Mouse (Mus musculus): ENCODE measurements around the gene Npas3.

Gene Npas3

DNA sequence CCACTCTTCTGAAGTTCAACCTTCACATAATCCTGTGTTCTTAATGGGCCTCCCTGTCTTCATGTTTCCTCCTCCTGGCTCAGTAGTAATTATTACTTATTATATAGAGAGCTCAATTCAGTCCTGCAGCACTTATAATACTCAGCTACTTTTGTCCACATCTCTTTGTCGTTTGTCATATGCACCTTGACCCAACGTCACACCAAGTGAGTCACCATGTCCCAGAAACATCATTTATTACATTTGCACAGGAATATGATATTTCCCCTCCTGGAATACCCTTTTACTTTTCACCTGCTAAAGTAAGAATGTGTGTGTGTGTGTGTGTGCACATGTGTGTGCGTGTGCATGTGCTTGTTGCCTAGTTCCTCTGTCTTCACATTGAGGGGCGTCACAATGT, 161.2 kb downstream of the Npas3 start:
- no peak for DNase-seq (ENCODE audit: low spot score in 2 of 2)

- no peak for DNase-seq (ENCODE audit: low spot score in 2 of 2)
These were observed 162.2 kb downstream of the Npas3 start for GRCm38 (mm10) chr12:53410647-53411046.

GRCm38 (mm10) chr12:53416096-53416495, 167.6 kb downstream of the Npas3 start:
- DNase-seq (ENCODE audit: low spot score in 2 of 2): peak in 1 of 2 experiments; percentile 1

- no peak for DNase-seq (ENCODE audit: low spot score in 2 of 2)
These were observed 173.2 kb downstream of the Npas3 start for GRCm38 (mm10) chr12:53421701-53422100.

GRCm38 (mm10) chr12:53423631-53424030, 175.2 kb downstream of the Npas3 start:
- DNase-seq (ENCODE audit: low spot score in 2 of 2): no peak

DNA sequence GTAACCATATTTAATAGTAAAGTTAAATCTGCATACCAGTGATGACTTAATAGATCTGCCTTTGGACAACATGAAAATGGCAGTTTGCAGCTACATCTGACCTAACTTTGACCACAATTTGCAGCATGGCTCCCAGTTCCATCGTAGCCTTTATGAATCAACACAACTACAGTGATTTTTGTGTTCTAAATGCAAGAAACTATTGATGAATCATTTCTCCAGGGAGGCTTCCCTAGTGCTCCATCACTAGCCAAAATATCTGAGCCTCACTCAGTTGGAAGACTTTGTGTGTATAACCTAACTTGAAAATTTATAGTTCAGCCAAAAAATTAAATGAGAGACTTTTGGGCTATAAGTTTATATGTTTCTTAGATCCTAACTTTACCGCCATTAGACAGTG, 177.5 kb downstream of the Npas3 start:
- DNase-seq (ENCODE audit: low spot score in 2 of 2): no peak

- no peak for DNase-seq (ENCODE audit: low spot score in 2 of 2)
These were observed 178.7 kb downstream of the Npas3 start for GRCm38 (mm10) chr12:53427153-53427552.

DNA sequence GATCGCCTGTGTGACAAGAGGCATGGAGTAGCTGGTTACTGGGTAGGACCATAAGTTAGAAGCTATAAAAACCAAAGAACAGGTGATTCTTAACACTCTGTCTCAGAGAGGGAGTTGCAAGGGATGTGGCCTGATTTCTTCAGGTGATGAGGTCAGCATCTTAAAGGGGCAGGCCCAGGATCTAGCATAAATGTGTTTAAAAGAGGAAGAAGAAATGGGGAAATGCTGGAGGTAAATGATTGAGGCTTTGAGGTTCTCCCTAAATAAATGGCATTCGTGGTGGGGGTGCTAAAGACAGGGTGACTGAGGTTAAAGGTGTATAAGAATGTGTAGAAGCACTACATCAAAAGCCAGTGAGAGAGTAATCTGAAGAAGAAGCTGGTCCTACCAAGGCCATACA, 193.6 kb downstream of the Npas3 start:
- DNase-seq (ENCODE audit: low spot score in 2 of 2): no peak

GRCm38 (mm10) chr12:53447469-53447868, 199.0 kb downstream of the Npas3 start:
- no peak for DNase-seq (ENCODE audit: low spot score in 2 of 2)

DNA sequence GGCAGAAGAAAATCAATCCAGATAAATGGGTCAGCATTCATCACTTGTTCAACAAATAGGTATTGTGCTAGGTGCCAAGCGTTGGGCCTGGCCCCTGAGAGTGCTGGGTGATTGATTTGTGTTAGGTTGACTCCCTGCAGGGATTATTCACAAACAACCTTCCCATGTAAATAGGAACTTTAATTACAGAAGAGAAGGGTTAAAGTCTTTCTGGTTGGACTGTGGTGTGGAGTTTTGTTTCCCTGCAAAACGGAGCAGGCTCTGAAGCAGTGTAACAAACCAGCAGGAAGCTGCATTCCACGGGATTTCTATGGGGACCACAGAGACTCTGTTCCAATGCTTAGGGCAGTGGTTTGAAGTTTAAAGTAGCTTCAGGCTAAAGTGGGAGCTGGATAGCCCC, 199.6 kb downstream of the Npas3 start:
- no peak for DNase-seq (ENCODE audit: low spot score in 2 of 2)

DNA sequence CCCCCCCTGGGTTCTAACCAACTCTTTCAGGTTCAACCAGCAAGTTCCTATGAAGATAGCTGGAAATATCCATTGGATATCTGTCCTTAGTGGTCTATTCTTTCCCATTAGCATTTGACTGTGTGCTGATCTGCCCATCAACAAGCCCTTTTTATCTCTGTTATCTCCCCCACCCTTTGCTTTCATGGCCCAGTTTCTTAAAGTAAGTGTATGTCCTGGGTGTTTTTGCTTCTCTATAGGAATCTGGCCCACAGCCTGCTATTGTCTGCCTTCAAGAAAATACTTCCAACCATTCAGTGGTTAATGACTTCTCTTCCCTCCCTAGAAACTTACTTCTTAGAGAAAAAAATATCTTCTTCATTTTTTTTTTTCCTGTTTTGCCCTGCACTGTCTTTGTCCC, 219.1 kb downstream of the Npas3 start:
- DNase-seq (ENCODE audit: low spot score in 2 of 2): no peak

DNA sequence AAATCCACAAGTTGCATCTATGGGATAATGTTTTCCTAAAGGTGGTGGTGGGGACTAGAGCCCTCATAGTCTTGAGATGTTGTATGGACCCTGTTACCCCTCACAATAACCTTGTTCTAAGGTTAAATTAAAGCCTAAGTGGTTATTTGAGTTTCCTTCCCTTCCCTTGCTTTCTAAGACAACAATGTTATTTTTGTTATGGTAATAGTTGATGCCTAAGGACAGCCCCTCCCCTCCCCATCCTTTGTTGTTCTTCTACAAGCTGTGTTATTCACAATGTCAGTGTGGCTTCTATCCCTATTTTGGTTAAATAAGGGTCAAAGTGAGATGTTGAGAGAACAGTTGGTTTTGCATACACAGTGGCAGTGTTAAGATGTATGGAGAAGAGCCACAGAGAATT, 226.0 kb downstream of the Npas3 start:
- no peak for DNase-seq (ENCODE audit: low spot score in 2 of 2)

- no peak for DNase-seq (ENCODE audit: low spot score in 2 of 2)
These were observed 236.4 kb downstream of the Npas3 start for GRCm38 (mm10) chr12:53484924-53485323.

DNA sequence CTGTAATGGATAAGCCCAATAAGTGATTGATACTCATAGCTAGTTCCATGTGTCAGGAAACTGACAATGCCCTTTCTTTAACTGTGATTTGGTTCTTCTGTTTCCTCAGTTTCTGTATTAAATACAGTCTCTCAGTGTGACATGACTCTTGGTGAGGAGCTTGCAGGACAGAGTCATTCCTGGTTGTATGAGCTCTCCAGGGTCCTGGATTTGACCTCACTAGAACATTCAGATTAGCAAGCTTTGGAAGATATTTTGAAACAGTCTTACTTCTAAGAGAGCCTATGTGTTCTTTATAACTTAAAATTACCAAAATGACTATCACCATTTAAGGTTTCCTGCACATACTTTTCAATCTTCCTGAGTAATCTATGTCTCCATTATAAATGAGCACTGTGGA, 247.9 kb downstream of the Npas3 start:
- no peak for DNase-seq (ENCODE audit: low spot score in 2 of 2)

DNA sequence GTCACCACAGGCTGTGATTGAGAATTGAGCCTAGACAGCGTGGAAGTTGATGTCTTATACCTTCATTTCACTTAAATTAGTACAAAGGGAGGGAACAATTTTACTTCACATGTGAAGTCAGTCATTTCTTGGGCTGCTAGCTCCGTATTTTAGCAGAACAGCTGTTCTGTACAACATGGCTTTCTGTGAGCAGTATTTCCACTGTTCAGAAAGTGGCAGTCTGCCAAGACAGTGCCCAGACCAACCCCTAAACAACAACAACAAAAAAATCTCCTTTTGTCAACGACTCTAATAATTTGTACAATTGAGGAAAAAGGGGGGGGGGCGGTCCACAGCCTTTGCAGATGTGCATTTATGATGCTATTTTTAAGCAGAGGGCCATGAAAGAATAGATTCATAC, 266.4 kb downstream of the Npas3 start:
- no peak for DNase-seq (ENCODE audit: low spot score in 2 of 2)

DNA sequence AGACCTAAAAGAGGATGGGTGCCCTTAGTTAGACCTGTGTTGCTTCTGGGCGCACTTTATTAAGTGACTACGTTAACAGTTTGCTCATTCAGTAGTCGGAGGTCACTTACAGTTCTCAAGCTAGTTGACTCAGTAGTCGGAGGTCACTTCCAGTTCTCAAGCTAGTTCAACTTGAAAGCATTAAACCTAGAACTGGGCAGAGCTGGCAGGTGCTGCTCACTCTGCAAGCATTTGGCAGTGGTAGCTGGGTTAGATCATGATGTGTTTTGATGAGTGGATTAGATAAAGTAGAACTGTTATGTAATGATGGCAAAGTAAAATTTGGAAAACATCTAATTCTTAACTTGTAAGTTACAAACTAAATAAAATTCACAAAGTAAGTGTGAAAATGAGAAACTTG, 271.1 kb downstream of the Npas3 start:
- no peak for DNase-seq (ENCODE audit: low spot score in 2 of 2)

GRCm38 (mm10) chr12:53522631-53523030, 274.2 kb downstream of the Npas3 start:
- DNase-seq (ENCODE audit: low spot score in 2 of 2): no peak

DNA sequence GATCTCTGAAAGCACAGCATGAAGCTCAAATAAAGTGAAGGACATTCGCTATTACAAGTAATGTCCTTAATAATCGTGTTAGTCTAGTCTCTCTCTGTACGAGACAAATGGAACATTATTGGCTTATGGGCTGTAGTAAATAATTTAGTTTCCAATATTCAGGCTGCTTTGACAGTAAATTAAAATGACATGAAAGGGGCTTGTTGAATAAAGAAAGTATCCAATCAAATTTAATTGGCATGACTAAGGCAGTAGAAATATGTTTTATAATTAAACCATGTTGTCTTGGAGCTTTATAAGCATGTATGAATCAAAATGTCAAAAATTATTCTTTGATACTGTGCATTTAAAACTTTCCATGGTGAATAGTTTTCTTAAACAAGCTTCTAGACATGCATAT, 278.6 kb downstream of the Npas3 start:
- DNase-seq (ENCODE audit: low spot score in 2 of 2): no peak

DNA sequence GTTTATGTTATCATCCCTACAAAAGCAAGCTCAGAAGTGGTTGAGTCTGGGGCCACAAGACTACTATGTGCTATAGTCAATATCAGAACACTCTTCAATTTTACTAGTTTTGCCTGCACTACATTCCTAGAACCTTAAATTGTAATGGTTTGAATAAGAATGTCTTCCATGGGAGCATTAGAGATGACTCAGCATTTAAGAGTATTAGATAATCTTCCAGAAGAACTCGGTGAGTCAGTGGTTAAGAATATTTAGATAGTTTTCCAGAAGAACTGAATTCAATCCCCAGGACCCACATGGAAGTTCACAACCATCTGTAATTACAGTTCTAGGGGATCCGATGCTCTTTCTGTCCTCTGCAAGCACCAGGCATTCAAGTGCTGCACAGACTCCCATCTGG, 280.9 kb downstream of the Npas3 start:
- no peak for DNase-seq (ENCODE audit: low spot score in 2 of 2)

DNA sequence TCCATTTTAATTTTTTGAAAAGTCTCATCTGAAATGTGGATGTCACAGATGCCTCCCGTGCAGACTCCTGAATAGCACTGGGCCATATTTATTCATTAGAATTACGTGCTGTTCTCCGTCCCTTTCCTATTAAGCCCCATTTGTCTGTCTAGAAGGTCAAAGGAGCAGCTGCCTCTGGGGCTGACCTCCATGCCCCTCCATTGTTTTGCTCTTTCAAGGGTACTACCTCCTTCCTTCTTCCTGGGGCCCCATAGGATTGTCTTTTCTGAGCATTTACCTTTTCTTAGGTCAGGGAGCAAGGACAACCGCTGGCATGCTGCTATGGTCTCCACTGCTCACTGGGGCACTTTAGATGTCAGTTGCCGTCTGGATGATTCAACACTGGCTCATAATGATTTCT, 288.3 kb downstream of the Npas3 start:
- DNase-seq (ENCODE audit: low spot score in 2 of 2): no peak

- no peak for DNase-seq (ENCODE audit: low spot score in 2 of 2)
These were observed 307.9 kb downstream of the Npas3 start for GRCm38 (mm10) chr12:53556359-53556758.

GRCm38 (mm10) chr12:53558259-53558658, 309.8 kb downstream of the Npas3 start:
- no peak for DNase-seq (ENCODE audit: low spot score in 2 of 2)

DNA sequence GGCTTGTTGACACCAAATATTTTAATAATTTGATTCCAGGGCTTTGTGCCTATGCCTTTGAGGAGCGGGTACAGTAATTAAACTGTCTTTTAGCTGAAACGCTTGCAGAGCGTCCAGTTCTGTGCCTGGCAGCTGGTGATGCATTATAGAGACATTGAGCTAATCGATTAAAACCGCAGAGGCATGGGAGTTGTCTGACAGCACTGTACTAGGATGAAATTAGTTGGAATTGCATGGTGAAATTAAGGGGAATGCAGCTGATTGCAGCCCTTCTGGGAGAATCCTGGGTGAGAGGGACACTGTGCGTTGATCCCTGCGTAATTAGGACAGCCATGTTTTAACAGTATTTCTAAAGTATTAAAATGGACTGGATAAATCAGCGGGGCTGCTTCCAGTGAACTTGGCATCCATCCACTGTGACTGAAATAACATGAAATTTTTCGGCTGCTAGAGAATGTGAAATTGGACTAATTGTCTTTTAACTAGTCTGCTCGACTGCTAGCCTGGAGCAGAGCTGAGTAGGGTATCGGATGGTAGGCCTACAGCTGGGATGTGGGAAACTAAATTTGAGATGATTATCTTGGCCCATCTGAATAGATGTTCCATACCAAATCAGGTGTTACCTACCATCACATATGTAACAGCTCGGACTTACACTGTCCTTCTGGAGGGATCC, 318.4 kb downstream of the Npas3 start:
- DNase-seq (ENCODE audit: low spot score in 2 of 2): no peak

GRCm38 (mm10) chr12:53581181-53581580, 332.7 kb downstream of the Npas3 start:
- DNase-seq (ENCODE audit: low spot score in 2 of 2): no peak
